Mouse (Mus musculus): ENCODE data around the gene Prkd2.

Gene Prkd2

DNA sequence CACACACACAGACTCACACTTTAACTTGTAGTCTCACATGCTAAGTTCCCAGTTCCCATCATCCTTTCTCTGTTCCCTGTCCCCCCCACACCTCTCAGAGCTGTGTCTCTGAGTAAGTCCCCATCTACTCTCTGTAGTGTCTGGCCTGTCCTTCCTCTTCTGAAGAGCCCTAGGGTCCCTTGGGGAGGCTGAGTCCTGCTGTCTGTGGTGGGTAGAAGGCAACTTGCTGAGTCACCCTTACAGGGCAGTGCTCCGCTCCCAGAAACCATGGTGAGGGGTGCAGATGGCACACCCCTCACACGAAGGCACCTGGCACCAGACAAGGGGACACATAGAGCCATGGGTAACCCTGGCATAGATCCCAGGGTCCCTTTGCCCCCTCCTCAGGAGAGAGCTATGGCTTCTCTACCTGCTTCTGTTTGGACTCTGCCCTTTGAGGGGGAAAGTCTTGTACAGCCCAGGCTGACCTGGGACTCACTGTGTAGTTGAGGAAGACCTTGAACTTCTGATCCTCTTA lies 60.8 kb downstream of the Prkd2 start:
- DNase-seq: no peak

DNA sequence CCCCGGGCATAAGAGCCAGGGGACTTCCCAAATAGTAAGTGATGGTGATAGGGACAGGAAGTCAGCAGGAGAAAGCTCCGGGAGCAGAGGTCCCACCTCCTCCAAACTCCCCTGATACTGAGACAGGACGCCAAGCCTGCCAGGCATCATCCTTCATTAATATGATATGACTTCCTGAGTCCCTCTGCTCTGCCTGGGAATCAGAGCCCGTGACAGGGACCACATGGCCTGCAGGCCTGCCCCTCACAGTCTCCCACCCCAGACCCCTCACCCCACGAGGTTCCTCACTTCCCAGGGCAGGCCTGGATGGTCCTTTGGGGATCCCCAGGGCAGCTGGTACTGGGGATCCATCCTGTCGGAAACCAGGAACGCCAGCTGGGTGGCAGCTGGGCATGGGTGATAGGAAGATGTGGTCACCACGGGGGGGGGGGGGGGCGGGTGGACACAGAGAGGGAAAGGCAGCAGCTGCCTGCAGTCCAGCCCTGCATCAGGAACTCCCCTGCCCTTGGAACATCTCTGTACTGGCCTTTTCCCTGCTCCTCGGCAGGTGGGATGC lies 61.5 kb downstream of the Prkd2 start:
- DNase-seq: no peak

DNA sequence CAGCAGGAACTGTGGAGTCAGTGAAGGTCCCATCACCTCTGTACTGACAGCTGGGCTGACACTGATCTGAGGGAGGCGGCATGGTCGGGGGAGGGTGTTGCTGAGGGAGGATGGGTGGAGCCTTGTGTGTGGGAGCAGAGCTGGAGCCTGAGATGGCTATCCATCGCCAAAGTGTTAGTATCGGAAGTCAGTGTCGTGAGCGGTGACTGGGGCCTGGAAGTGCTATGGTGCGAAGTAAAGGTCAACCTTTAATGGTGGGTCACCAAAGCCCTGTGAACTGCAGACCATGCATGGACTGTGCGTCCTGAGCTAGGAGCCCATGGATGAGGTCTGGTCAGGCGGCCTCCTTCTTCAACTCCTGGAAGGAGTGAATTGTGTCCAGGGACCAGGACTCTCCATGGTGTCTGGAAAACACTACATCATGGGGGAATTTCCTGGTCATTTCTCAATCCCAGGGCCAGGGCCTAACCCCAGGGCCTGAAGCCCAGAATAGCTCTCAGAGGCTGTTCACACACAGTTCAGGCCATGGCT lies 62.9 kb downstream of the Prkd2 start:
- no peak for DNase-seq

DNA sequence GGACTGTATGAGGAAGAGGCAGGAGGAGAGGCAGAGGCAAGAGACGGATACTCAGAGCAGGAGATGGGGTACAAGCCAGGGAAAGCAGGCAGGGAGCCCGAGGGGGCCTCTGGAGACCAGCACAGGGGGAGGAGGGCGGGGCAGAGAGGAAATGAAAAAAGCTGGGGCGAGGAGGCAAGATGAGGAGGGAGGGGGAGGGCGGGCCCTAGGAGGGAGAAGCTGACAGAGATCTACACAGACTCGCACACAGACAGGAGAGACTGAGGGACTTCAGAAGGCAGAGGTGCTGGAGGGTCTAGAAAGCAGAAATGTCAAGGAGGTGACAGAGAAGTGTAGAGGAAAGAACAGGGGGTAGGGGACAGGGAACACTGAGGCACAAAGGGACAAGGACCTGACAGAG lies 63.6 kb downstream of the Prkd2 start, which contains the start of gene Ptgir:
Gene Ptgir, plus strand, starts transcription at position 210 of the 400 bp plus-strand sequence.
- no peak for DNase-seq

DNA sequence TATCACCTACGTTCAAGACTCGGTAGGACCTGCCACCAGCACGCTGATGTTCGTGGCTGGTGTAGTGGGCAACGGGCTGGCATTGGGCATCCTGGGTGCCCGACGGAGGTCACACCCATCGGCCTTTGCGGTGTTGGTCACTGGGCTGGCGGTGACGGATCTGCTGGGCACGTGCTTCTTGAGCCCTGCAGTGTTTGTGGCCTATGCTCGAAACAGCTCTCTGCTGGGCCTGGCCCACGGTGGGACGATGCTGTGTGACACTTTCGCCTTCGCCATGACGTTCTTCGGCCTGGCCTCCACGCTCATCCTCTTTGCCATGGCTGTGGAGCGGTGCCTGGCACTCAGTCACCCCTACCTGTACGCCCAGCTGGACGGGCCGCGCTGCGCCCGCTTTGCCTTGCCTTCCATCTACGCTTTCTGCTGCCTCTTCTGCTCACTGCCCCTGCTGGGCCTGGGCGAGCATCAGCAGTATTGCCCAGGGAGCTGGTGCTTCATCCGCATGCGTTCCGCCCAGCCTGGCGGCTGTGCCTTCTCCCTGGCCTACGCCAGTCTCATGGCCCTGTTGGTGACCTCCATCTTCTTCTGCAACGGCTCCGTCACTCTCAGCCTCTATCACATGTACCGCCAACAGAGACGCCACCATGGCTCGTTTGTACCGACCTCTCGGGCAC lies 64.3 kb downstream of the Prkd2 start:
- DNase-seq: no peak

DNA sequence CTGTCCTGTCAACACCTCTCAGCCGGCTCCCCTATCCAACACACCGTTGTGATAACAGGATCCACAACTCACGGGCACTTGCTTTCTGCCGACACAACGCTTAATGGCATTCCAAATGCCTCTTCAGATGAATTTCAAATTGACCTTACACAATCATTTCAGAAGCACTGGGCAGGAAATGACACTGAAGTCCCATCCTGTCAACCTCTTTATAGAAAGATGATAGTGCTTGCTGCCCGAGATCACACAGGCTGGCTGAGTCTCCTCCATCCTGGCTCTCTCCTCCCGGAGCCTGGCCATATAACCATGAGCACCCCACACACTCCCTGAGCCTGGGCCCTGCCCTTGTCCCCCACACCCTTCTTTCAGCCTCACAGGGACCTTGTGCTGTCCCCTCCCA lies 65.1 kb downstream of the Prkd2 start:
- DNase-seq: no peak

DNA sequence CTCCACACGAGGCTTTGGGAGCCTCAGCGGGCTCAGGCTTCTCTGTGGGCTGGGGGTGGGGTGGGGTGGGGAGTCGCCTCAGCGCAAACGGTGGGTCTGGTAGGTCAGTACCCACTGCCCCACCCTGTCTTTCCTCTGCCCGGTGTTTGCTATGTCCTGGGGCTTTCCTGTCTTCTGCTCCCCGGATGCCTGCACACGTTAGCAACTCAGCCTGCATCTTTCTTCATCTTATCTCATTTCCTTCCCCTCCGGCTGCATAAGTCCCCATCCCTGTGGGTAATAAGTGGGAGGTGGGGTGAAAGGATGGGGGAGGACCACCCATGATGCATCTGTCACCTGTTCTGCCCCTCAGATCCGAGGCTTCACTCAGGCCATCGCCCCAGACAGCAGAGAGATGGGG lies 65.7 kb downstream of the Prkd2 start:
- no peak for DNase-seq

DNA sequence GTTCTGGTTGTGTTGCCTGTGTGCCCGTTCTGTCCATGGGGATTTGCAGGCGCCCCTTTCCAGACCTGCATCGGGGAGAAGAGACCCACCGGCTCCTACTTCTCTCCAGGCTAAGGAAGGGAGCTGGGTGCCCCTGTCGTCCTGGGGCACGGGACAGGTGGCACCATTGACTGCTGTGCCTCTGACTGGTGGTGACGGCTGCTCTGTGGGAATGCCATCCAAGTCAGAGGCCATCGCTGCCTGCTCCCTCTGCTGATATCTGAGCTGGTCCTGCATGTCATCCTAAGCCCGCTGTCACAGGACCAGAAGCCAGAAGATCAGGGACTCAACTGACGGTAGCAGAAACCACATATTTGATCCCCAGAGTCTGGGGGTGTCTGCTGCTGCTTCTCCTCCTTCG lies 66.2 kb downstream of the Prkd2 start:
- DNase-seq: no peak

DNA sequence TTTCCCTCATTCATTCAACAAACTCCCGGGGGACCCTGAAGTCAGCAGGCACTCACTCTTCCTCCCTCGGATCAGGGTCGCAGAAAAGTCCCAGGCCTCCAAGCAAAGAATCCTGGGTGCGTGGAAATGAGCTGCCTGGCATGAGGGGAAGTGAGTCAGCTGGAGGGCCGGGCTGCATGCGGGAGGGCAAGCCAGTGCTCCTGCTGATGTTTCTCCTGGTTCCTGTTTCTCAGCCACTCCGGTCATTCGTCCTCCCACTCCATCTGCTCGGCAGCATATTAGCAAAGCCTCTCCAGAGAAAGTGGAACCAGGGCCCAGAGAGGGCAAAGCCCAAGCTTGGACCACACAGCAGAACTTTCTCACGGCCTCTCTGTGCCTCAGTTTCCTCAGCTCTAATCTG lies 67.2 kb downstream of the Prkd2 start:
- no peak for DNase-seq

DNA sequence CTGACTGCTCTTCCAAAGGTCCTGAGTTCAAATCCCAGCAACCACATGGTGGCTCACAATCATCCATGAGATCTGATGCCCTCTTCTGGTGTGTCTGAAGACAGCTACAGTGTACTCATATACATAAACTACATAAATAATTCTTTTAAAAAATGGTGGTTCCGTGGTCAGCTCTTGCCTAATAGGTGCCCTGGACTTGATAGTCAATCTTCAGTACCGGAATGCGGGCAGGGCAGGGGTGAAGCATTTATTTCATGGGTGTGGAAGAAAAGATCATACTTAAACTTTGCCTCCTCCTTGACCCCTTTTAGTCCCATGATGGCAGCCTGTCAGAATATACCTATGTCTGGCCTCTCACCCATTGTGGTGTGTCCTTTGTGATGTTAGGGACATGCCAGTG lies 69.2 kb downstream of the Prkd2 start:
- DNase-seq: no peak

DNA sequence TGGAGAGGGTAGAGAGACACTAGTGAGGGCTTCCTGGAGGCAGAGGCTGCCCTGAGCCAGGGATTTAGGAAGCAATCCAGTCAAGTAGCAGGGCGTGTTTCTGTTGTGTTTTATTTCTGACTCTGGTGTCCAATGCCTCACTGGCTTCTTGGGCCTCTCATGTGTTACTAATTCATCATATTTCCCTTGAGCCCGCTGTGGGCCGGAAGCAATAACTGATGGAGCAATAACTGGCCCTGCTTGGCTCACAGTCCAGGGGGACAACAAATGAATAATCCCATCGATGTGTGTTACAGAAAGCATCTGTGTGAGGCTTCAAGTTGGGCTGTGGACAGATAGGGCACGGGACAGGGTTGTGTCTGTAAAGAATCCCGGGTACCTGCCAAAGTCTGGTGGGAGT lies 69.7 kb downstream of the Prkd2 start:
- no peak for DNase-seq

DNA sequence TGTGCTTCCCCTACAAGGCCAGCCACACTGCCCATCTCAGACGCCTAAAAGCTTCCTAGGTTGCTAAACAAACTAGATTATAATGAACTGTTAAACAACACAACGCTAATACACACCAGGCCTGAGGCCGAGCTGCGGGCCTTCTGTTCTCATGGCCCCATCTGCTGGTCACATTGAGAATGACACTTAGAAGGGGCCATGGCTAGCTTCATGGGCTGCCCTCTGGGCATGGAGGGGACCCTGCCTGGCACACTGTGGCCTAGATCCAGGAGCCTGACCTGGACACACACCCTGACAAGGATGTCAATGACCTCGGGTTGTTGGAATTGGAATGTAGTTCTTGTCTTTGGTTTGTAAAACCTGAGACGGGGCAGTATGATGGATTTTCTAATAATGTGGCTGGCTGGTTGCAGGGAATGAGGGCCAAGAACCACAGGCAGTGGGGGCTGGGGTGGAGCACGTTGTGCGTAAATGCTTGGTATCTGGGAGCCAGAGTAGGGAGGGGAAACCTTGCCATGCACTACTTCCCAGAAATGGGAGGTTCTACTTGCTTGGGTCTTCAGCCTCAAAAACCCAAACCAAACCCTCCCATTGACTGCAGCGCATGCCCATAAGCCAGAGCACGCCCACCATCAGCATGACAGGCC lies 71.2 kb downstream of the Prkd2 start:
- peak; percentile 87 for DNase-seq

DNA sequence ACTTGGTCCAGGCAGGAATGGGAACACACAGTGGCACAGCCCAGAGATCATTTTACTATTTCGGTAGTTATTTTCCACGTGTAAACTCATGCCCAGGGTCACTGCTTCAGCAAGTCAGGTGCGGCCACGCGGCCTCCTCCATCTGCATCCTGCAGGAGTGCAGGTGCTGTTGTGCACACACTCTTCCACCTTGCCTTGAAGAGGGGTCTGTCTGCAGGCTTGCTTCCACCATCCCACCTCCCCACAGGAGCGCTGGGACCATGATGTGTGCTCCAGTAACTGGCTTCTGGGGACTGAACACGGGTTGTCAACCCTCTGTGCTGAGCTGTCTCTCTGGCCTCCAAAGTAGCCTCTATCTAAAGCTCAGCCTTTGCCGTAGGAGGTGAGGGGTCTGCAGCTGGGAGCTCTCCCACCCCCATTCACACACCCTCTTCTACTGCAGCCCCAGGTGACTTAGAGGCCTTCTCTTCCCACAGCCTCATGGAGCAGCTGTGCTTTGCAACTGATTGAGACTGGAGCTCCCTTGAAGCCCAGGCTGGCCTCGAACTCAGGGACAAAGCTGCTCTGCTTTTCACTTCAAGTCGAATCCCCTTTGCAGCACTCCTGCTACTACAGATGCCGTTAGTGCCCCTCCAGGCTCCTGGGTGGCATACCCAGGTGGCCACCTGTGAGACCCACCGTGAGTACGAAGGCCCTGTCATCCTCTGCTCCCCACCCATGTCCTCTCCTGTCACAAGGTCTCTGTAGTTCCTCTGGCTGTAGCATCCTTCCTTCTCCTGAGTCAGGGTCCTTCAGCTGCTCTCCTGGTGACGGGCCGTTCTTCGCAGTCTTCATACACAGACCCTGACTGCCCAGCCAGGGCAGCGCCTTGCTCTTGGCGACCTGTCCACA lies 72.0 kb downstream of the Prkd2 start:
- no peak for DNase-seq

DNA sequence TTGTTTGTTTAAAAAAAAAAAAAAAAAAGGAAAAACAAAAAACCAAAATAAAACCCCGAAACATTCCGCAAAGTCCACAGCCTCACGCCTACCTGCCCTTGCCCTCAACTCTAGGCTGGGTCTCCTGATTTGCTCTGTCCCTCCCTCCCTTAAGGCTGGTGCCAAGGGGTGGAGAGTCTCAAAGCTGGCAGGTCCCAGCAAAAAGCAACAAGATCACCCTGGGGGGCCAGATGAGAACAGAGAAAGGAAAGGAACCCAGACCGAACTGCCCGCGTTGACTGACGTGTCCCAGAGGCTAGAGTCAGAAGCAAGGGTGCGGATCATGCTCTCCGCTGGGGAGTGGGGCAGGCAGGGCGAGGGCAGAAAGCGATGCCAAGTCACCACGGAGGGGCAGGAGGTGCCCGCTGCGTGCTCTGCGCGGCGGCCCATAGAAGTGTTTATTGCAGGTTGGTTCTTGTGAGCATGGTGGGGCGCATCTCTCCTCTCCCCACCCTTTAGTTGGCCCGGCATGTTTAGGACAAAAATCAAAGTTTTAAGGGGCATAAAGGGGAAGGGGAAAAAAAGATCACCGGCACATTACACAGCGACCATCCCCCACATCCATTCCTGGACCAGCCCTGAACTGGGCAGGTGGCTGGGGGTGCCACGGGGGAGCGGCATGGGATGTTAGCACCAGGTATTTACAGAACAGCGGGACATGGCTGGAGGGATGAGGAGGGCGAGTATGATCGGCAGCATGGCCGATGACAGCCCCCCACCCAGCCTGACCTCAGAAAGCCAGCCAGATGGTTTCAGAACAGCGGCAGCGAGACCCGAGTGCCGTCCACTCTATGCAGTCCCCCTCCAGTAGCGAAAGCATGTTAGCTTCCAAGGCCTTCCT lies 73.0 kb downstream of the Prkd2 start:
- no peak for DNase-seq

DNA sequence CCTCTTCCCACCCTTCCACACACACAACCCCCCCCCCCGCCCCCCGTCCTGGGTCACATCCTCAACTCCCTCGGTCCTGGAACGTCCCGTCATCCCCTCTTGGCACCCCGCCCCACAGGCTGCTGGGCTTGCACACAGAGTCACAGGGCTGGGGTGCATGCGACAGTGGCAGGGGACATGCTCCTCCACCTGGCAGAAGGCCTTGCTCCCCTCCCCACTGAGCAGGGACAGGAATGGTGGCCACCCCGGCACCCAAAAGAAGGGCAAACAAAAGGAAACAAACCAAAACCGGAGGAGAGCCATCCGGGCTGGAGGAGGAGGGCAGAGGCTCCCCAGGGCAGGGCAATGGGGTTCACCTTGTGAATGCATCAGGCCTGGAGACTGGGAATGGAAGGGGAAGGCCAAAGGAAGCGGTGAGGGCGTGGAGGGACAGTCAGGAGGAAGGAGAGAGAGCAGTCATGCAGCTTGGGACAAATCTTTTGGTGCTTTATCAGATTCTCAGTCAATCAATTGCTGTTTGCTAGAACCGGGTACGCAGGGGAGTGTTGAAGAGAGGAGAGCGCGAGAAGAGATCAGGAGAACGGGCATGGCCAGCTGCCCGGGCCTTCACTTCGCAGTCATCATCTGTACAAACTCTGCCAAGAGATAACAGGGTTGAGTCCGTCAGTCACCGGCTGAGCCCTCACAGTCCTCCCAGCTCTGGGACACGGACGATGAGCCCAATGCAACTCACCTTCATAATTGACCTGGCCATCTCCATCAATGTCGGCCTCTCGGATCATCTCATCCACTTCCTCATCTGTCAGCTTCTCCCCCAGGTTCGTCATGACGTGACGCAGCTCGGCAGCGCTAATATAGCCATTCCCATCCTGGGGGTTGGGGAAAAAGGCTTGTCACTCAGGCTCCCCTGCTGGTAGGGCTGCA lies 73.9 kb downstream of the Prkd2 start:
- no peak for DNase-seq

DNA sequence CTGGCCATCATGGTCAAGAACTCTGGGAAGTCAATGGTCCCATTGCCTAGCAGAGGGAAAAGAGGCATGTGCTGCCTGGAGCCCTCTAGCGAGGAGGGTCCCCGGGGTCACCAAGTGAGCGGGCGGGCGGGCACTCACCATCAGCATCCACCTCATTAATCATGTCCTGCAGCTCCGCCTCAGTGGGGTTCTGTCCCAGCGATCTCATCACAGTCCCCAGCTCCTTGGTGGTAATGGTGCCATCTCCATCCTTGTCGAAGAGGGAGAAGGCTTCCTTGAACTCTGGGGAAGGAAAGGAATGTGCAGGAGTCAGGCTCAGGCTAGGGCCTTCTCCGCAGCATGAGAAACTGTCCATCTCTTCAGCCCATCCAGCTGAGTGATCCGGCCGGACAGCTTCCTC lies 74.7 kb downstream of the Prkd2 start:
- DNase-seq: no peak

DNA sequence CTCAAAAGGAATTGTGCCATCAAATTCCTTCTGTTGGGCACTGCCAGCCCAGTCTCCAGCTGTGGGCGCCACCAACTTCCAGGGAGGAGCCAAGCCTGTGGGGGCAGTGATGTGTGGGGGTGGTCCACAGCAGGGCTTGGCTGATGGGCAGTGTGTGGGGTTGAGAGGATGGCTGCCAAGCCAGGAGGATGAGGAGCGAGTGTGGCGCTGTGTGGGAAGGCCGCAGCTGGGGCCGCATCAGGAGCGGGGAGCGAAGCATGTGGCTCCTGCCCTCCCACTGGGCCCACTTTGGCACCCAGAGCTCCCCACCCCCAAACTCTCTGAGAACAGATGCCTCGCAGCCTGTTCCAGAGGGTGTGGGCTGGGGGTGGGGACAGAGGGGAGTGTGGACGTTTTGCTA lies 75.3 kb downstream of the Prkd2 start:
- DNase-seq: no peak

DNA sequence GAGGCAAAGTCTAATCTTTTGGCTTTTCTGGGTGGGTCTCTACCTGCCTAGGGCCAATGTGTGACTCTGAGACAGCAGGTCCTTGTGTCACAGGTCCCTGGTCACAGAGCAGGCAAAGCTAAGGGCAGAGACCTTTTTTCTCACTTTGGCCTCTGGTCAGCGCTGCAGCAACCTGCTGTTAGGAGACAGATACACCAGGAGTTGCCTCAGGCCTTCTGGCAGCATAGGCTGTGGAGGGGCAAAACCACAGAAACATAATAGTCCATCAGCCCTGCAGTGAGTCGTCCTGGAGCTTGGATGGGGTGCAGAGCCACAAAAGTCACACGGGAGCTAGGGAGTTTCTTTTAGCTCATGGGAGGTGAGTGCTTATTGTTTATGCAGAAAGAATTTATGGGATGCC lies 76.0 kb downstream of the Prkd2 start:
- DNase-seq: no peak

DNA sequence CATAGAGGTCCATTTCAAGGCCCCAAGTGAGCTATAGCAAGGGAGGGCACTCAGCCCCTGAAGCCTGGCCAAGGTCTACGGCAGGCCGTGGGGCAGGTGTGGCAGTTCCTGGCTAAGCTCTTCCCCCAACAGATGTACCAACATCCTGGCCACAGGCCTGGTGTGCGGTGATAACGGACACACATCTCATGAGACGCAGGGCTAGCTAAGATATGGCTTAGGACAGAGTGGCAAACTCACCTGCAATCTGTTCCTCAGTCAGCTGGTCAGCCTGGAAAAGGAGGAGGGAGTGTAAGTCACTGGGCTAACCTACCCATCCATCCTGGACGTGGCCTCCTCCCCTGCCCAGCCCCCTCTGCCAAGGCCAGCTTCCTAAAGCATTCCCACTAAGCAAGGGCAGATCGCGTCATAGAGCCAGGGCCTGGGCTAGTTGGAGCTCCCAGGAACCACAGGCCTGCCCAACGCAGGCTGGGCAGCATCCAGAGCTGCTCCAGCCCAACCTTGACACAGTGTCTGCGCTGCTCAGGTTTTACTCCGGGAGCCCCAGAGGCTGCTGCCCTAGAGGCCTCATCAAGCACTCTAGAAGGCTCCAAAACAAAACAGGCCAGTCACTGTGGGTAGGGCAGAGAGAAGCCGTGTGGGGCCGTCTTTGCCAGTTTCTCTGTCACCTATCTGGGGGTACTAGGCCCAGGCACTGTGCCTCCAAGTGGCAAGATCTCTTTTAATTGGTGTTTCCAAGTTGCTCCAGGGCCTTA lies 76.9 kb downstream of the Prkd2 start:
- DNase-seq: no peak

All from retina, postnatal 1 day (tissue).